Mouse (Mus musculus) adipocyte (in vitro differentiated cells): Measurements from ENCODE around the gene Ranbp10.
"Not testable (repeated sequence)": the region's sequence is repeated elsewhere in the genome, so short reads cannot be mapped to it uniquely, and the experiment has no call there.

Experiments used
- DNase-seq: peaks from one replicate; pipeline ENCODE4 v3.0.0-alpha.2; 2016; ENCODE audit warnings: low spot score

Ranbp10 gene

DNA sequence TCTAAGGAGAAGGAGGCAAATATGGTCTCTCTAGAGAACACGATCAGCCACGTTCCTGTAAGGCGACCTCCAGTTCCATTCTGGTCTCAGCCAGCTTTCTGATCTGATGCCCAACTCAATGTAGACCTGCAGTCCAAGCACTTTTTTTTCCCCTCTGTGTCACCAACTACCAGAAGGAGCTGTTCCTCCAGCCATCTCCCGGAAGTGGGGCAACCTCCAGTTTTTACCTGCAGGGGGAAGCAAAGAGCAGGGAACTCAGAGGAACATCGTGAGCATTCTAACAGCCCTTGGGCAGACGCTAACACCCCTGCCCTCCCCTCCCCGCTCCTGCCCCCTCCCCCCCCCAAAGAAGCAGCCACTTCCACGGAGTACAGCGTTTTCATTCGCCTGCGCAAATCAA, 8.2 kb upstream of the Ranbp10 start:
- peak; percentile 85 for DNase-seq

DNA sequence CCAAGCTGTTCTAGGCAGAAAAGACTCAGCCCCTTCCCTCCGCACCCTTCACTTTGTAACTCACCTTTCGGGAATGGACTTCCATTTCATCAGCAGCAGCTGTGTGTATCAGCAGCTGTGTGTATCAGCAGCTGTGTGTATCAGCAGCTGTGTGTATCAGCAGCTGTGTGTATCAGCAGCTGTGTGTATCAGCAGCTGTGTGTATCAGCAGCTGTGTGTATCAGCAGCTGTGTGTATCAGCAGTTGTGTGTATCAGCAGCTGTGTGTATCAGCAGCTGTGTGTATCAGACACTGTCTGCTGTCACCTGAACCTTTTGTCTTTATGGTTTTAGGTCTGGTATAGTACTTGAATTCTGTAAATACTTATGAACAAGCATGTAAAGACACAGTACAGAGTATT, 6.6 kb upstream of the Ranbp10 start:
- not testable (repeated sequence) for DNase-seq

DNA sequence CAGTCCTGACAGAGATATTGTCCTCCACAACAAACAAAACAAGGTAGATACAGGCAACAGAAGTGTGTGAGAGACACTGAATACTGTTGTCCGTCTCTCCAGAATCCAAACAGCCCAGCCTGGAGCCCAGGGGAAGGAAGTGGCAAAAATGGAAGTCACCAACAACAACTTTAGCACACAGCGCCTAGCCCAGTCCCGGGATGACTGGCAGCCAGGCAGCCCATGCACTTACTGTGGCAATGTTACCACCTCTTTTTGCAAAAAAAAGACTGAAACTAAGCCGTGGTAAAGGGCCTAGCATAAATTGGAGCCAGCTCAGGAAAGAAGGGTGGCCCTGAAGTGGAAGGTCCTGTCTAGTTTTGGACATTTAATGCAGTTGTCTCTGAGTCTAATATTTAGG, 771 bp downstream of the Ranbp10 start:
- peak; percentile 47 for DNase-seq

DNA sequence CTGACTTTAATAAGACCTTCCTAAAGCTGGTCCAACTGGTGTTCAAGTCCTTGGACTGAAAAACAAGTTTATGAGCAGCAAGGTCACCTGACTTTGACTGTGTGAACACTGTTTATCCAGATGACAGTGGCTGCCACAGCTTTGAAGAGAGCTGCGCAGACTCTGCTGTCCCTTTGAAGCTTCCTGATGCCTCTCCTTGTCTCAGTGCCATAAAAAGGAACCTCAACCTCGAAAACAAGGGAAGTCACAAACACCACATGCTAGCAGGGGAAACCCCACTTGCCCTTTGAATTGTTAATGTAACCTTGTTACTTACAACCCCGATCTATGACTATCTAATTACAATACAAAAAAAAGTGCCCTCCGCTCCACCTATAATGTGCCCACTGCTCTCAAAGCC, 1.6 kb downstream of the Ranbp10 start:
- DNase-seq = no peak

DNA sequence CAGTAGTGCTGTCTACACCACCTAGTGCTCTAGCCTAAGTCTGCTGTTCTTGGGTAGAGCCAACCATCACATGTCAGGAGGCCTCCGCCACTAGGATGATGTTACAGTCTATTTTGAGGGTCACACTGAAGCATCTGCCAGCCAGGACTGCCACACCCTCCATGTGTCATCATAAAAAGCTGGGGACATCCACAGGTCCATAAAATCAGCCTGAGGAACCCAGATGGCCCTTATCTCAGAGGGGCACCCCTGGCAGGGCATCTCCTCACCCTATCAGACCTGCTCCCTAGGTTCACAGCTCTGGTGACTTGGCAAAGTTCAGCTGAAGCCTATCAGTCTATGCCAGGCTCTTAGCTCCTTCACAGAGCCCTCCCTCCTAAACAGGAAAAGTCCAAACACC, 6.2 kb downstream of the Ranbp10 start:
- no peak for DNase-seq

DNA sequence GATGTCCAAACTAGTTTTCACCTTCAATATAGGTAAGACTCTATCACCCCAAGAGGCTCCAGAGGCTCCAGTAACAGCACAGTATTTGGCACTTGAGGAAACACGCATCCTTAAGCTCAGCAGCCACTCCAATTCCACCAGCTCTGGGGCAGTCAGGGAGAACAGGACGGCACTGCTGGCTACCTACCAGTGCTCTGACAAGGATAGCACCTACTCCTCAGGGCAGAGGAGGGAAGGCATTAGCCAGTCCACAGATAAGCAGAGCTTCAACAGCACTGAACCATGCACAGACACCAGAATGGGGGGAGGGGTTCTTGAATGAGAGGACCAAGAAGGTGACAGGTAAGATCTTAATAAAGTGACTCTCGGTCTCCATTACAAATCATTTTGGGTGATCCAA, 7.5 kb downstream of the Ranbp10 start:
- DNase-seq = no peak

GRCm38 (mm10) chr8:105813241-105813640, 13.9 kb downstream of the Ranbp10 start:
- DNase-seq = no peak

- DNase-seq = no peak
These were observed 14.6 kb downstream of the Ranbp10 start for GRCm38 (mm10) chr8:105812511-105812910.

- no peak for DNase-seq
These were observed 15.6 kb downstream of the Ranbp10 start for GRCm38 (mm10) chr8:105811543-105811942.

- DNase-seq = no peak
These were observed 16.1 kb downstream of the Ranbp10 start for GRCm38 (mm10) chr8:105811061-105811460.

- no peak for DNase-seq
These were observed 16.8 kb downstream of the Ranbp10 start for GRCm38 (mm10) chr8:105810245-105810786.

DNA sequence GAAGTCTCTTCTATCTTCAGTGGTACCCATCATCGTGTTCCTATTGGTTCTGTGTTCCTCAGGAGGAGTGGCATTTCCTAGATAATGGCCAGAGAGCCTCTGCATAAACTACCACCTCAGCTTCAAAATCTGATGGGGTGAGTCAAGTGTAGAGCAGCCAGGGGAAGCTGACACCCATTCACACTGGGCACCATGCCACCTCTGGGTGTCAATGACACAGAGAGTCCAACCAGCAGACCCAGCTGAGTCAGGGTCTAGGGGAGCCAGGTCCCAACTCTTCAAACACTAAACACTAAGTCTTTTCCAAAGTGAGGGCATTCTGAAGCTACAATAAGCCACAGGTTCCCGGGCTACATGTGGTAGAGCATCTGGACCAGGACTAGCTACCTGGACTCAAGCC, 18.7 kb downstream of the Ranbp10 start:
- no peak for DNase-seq

GRCm38 (mm10) chr8:105807766-105808165, 19.4 kb downstream of the Ranbp10 start:
- DNase-seq = no peak

DNA sequence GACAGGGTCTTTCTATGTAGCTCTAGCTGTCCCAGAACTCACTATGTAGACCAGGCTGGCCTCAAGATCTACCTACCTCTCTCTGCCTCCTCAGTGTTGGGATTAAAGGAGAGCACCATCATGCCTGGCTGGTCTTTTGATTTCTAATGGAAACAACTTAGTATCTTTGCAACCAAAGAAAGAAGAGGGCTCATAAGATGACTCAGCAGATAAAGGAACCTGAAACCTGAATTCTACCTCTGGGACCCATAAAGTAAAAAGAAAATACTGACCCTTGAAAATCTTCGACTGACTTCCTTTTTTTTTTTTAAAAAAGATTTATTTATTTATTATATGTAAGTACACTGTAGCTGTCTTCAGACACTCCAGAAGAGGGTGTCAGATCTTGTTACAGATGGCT, 21.2 kb downstream of the Ranbp10 start:
- no peak for DNase-seq

DNA sequence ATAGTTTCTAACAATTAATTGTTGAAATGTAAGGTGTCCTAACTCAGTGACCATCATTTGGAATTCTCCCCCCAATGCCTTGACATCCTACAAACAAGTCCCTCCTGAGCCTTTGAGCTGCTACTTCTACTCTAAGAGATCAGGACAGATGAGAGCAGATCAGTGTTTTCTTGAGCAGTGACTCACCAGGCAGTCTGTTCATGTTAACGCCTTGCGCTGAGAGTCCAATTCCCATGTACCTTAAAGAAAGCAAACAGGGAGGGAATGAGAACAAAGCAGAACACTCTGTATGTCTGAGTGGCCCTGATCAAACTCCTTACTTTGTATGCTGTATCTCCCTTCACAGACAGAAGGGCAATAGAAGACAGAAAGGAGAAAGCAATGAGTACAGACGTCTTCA, 21.8 kb downstream of the Ranbp10 start:
- no peak for DNase-seq

- no peak for DNase-seq
These were observed 22.4 kb downstream of the Ranbp10 start for GRCm38 (mm10) chr8:105804797-105805196.

DNA sequence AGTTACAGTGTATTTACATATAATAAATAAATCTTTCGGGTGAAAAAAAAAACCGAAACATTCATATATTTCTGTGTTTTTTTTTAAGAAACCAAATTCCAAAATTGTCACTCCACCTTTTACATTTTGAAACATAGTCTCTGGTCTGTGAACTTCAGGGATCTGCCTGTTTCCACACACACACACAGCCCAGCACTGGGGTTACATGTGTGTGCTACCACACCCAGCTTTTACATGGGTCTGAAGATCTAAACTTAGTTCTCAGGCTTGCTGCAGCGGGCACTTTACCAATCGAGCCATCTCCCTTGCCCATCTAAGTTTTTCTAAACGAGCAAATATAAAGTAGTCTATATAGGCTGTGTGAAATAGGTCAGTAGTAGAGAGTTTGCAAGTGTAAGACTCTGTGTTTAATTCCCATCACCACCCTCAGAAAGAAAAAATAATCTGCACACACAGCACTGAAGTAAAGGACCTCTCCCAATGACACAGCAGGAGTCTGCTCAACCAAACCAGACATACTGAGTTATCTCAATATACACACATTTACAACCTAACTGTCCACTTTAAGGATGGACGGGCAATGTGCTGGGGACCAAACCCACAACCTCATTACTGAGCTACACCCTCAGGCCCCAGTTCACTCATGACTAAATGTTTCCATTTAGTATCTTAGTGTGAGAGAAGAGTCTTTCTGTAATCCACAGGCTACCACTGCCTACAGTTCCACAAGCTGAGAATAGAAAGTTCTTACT, 25.8 kb downstream of the Ranbp10 start:
- no peak for DNase-seq

GRCm38 (mm10) chr8:105799091-105799812, 27.9 kb downstream of the Ranbp10 start:
- no peak for DNase-seq

DNA sequence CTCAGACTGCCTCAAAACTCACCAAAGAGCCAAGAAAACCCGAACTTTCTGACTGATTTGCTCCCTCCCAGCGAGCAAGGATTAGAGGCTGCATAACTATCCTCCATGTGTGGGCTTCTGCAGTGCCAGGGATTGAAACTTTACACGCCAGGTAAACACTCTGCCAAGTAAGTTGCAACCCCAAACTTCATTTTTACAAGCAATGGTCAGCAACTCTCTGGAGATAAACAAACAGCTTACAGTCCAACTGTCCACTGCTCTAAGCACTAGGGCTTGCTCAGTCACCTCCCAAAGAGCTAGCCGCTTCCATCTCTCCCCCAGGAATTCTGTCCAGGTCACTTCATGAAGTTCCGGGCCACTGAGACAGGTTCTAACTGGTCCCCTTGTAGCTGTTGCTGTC, 28.7 kb downstream of the Ranbp10 start:
- DNase-seq = no peak

- DNase-seq = no peak
These were observed 31.4 kb downstream of the Ranbp10 start for GRCm38 (mm10) chr8:105795785-105796184.

- no peak for DNase-seq
These were observed 33.0 kb downstream of the Ranbp10 start for GRCm38 (mm10) chr8:105794009-105794598.

GRCm38 (mm10) chr8:105793331-105793730, 33.8 kb downstream of the Ranbp10 start:
- DNase-seq = no peak

- no peak for DNase-seq
These were observed 37.5 kb downstream of the Ranbp10 start for GRCm38 (mm10) chr8:105789626-105790025.
